Mouse (Mus musculus) testis, adult 2 months (tissue): ENCODE measurements around the gene Prkra.

Experiments used
- CTCF ChIP-seq: fragments of 200-500 bp; IDR thresholded peaks from 2 replicates; pipeline ENCODE4 v1.5.1; 2012; ENCODE audit warnings: low read depth, mild to moderate bottlenecking, inconsistent platforms, low read length, moderate library complexity; ENCODE audit not compliant: control insufficient read depth, insufficient read depth, insufficient replicate concordance
- POLR2A ChIP-seq: fragments of 200-500 bp; IDR thresholded peaks from 2 replicates; pipeline ENCODE4 v1.6.1; 2012; ENCODE audit warnings: low read depth, mild to moderate bottlenecking, inconsistent platforms, low read length, moderate library complexity; ENCODE audit not compliant: control insufficient read depth

GRCm38 (mm10) chr2:76653070-76653469, 5.3 kb upstream of the Prkra start:
- TF ChIP-seq POLR2A = no peak
- TF ChIP-seq CTCF = no peak
